Mouse (Mus musculus) hindbrain, embryonic 15.5 days (tissue): Measurements from ENCODE around the gene Efcab6. TPM values are rescaled to one million over a fixed set of nuclear protein-coding genes. Genes with fewer than 3 reads are reported as not detected.

Experiments used
- ATAC-seq: fragments of 200-750 bp; cut with Nextera tagmentation; 2 replicates; pipeline ENCODE4 v1.8.0; 2017; ENCODE audit warnings: low read depth, moderate number of reproducible peaks, moderate TSS enrichment; ENCODE audit not compliant: low FRiP score
- H3K27ac ChIP-seq: fragments of 300-500 bp; sonication (generic); replicated peaks from 2 replicates; pipeline ENCODE4 v1.5.1; 2015; ENCODE audit warnings: mild to moderate bottlenecking, inconsistent platforms
- H3K27me3 ChIP-seq: fragments of 300-500 bp; sonication (generic); 2 replicates; pipeline ENCODE4 v1.6.1; 2015; ENCODE audit warnings: control low read depth, inconsistent platforms
- H3K36me3 ChIP-seq: fragments of 300-500 bp; sonication (generic); 2 replicates; pipeline ENCODE4 v1.6.1; 2015; ENCODE audit warnings: control low read depth, inconsistent platforms
- H3K4me1 ChIP-seq: fragments of 300-500 bp; sonication (generic); replicated peaks from 2 replicates; pipeline ENCODE4 v1.6.1; 2015; ENCODE audit warnings: control low read depth, inconsistent platforms
- H3K4me2 ChIP-seq: fragments of 300-500 bp; sonication (generic); 2 replicates; pipeline ENCODE4 v1.6.1; 2015; ENCODE audit warnings: moderate library complexity, mild to moderate bottlenecking, inconsistent platforms
- H3K4me3 ChIP-seq: fragments of 300-500 bp; sonication (generic); 2 replicates; pipeline ENCODE4 v1.5.1; 2015; ENCODE audit warnings: mild to moderate bottlenecking, inconsistent platforms
- H3K9ac ChIP-seq: fragments of 300-500 bp; sonication (generic); 2 replicates; pipeline ENCODE4 v1.6.1; 2015; ENCODE audit warnings: inconsistent platforms
- H3K9me3 ChIP-seq: fragments of 300-500 bp; sonication (generic); 2 replicates; pipeline ENCODE4 v1.6.1; 2016; ENCODE audit warnings: control low read depth, inconsistent platforms
- WGBS: fragments of 180-500 bp; shearing (Covaris S2); methylation state at CpG from one replicate; pipeline ENCODE4 v1.1.7; 2015; 5-methylcytosine and 5-hydroxymethylcytosine counted together
- polyA plus RNA-seq: library from polyadenylated mRNA; unstranded; fragments of >200 nt; fragmentation: Nextera tagmentation; extraction: Ambion mirVana; gene quantifications from 2 replicates; pipeline ENCODE4 v1.2.1, GENCODE M21; 2015

Efcab6 gene
- polyA plus RNA-seq, 1 experiment from 2014 or later, result 0.45 TPM

DNA sequence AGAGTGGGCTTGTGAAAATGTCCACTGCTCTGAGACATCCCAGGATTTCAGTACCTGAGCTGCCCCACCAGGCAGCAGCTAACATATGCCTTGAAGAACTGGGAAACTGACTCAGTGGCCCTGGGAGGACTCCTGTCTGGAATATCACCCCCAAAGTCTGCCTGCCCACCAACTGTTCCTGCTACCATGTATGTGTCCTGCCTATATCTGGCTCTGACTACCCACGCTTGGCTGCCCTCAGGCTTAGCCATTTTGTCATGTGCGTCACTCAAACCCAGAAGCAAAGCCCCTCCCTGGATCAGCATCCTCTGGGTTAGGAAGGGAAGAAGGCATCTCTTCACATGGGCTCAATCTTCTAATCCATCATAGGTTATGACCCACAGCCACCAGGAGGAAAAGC is 14.3 kb upstream of the Efcab6 start:
- 89% methylated on average over 2 of the region's 2 CpGs for WGBS
- no peak for ATAC-seq
- H3K4me2 ChIP-seq, result no peak overlapping the region
- no peaks in the 10 kb centered on the region for H3K27me3 ChIP-seq
- H3K36me3 ChIP-seq, result 0 out of 2 replicates have a peak, but pooled peaks cover 2% of the 10 kb centered on the region
- H3K9me3 ChIP-seq, result no peaks in the 10 kb centered on the region
- H3K4me3 ChIP-seq, result no peak overlapping the region
- H3K9ac ChIP-seq, result no peak overlapping the region
- peaks cover 5% of the 10 kb centered on the region for H3K4me1 ChIP-seq
- H3K27ac ChIP-seq, result no peak overlapping the region

DNA sequence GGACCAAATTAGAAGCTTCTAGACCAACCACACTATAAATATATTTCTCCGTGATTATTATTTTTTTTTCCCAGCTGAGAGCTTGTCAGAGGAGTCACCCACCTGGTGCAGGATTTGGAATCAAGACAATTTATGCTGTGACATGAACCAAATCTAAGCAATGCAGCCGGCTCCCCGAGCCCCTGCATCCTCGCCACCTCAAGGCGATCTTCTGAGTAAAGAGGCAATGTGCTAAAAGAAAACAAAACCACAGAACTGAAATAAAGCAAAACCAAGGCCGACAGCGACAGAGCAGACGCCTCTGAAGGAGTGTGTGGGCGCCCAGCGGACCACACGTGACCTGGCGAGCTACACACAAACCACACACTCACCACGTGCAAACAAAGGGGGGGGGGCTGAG is 13.5 kb upstream of the Efcab6 start:
- Histone ChIP-seq H3K4me3 (no peak overlapping the region), H3K36me3 (0 out of 2 replicates have a peak, but pooled peaks cover 2% of the 10 kb centered on the region), H3K4me1 (peaks cover 11% of the 10 kb centered on the region), H3K27me3 (no peaks in the 10 kb centered on the region), H3K27ac (no peak overlapping the region), H3K4me2 (no peak overlapping the region), H3K9ac (no peak overlapping the region), H3K9me3 (no peaks in the 10 kb centered on the region)
- no peak for ATAC-seq
- WGBS, result 79% methylated on average over 13 of the region's 13 CpGs

DNA sequence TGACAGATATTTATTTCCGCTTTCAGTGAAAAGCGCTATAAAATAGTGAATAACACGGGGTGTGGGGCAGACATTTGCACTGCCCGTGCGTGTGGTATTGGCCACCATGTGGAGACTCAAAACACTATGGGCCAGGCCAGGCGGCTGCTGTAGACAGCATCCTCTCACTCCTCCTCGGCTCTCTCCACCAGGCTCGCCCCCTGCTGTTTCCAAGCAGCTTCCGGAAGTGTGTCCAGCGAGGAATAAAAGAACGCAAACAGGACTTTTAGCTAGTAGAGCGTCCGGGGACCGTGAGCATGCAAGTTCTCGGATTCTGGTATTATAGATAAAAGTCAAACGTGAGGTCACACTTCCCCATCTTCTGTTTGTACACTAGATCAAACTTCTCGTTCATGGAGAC is 12.0 kb upstream of the Efcab6 start:
- no peaks in the 10 kb centered on the region for H3K9me3 ChIP-seq
- H3K27me3 ChIP-seq, result no peaks in the 10 kb centered on the region
- H3K27ac ChIP-seq, result no peak overlapping the region
- H3K4me3 ChIP-seq, result no peak overlapping the region
- H3K9ac ChIP-seq, result no peak overlapping the region
- H3K4me2 ChIP-seq, result no peak overlapping the region
- 52% methylated on average over 17 of the region's 17 CpGs for WGBS
- H3K36me3 ChIP-seq, result 0 out of 2 replicates have a peak, but pooled peaks cover 2% of the 10 kb centered on the region
- ATAC-seq, result no peak
- peaks cover 16% of the 10 kb centered on the region for H3K4me1 ChIP-seq

GRCm38 (mm10) chr15:84074705-84075185 is 9.6 kb upstream of the Efcab6 start:
- Histone ChIP-seq H3K4me3 (no peak overlapping the region), H3K9me3 (no peaks in the 10 kb centered on the region), H3K4me2 (no peak overlapping the region), H3K9ac (no peak overlapping the region), H3K4me1 (peaks cover 23% of the 10 kb centered on the region), H3K36me3 (0 out of 2 replicates have a peak, but pooled peaks cover 2% of the 10 kb centered on the region), H3K27ac (no peak overlapping the region), H3K27me3 (0 out of 2 replicates have a peak, but pooled peaks cover 2% of the 10 kb centered on the region)
- WGBS, result 16% methylated on average over 17 of the region's 17 CpGs
- ATAC-seq, result no peak

GRCm38 (mm10) chr15:84073911-84074704 is 8.9 kb upstream of the Efcab6 start:
- Histone ChIP-seq H3K4me1 (peaks cover 30% of the 10 kb centered on the region), H3K27me3 (0 out of 2 replicates have a peak, but pooled peaks cover 2% of the 10 kb centered on the region), H3K9me3 (no peaks in the 10 kb centered on the region), H3K4me3 (no peak overlapping the region), H3K9ac (no peak overlapping the region), H3K36me3 (0 out of 2 replicates have a peak, but pooled peaks cover 2% of the 10 kb centered on the region), H3K4me2 (no peak overlapping the region), H3K27ac (no peak overlapping the region)
- 8% methylated on average over 15 of the region's 15 CpGs for WGBS
- peak; percentile 36 for ATAC-seq

GRCm38 (mm10) chr15:84073058-84073457 is 7.9 kb upstream of the Efcab6 start:
- no peak overlapping the region for H3K9ac ChIP-seq
- ATAC-seq, result no peak
- peaks cover 3% of the 10 kb centered on the region; the same call in 1 of the 2 replicates for H3K27me3 ChIP-seq
- H3K4me1 ChIP-seq, result peaks cover 40% of the 10 kb centered on the region
- H3K9me3 ChIP-seq, result no peaks in the 10 kb centered on the region
- H3K4me2 ChIP-seq, result no peak overlapping the region
- H3K4me3 ChIP-seq, result no peak overlapping the region
- H3K36me3 ChIP-seq, result no peaks in the 10 kb centered on the region
- H3K27ac ChIP-seq, result no peak overlapping the region
- WGBS, result 26% methylated on average over 8 of the region's 8 CpGs

DNA sequence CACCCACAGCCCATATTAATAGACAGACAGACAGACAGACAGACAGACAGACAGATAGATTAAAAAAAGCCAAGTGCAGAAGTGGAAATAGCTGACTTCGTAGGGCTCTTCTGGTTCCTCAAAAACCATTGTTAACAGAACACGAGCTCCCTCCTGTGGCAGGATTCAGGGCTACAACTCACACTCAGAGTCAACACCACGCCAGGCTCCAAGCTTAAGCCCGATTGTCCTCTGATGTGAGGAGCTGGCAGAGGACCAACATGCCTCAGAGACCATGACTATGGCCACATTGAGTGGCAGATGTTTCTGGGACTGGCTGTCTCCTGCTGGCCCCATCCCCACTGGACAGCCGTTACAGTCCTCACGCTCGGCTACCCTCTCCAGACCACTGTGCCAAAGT is 7.0 kb upstream of the Efcab6 start:
- no peak overlapping the region for H3K4me2 ChIP-seq
- no peak overlapping the region for H3K9ac ChIP-seq
- no peak overlapping the region for H3K27ac ChIP-seq
- WGBS, result 11% methylated on average over 7 of the region's 7 CpGs
- peak; percentile 54 for ATAC-seq
- H3K4me1 ChIP-seq, result peaks cover 41% of the 10 kb centered on the region
- no peak overlapping the region for H3K4me3 ChIP-seq
- peaks cover 6% of the 10 kb centered on the region; the same call in 1 of the 2 replicates for H3K27me3 ChIP-seq
- H3K36me3 ChIP-seq, result no peaks in the 10 kb centered on the region
- no peaks in the 10 kb centered on the region for H3K9me3 ChIP-seq

- Histone ChIP-seq H3K27ac (peak overlapping the region; percentile 22; the same call in 1 of the 2 replicates), H3K27me3 (peaks cover 15% of the 10 kb centered on the region), H3K9me3 (no peaks in the 10 kb centered on the region), H3K36me3 (no peaks in the 10 kb centered on the region), H3K4me2 (peak overlapping the region; percentile 27), H3K4me3 (no peak overlapping the region), H3K4me1 (peaks cover 43% of the 10 kb centered on the region), H3K9ac (no peak overlapping the region)
- WGBS, result 10% methylated on average over 13 of the region's 13 CpGs
- no peak for ATAC-seq
Measured at GRCm38 (mm10) chr15:84070116-84070676, 5.0 kb upstream of the Efcab6 start.

DNA sequence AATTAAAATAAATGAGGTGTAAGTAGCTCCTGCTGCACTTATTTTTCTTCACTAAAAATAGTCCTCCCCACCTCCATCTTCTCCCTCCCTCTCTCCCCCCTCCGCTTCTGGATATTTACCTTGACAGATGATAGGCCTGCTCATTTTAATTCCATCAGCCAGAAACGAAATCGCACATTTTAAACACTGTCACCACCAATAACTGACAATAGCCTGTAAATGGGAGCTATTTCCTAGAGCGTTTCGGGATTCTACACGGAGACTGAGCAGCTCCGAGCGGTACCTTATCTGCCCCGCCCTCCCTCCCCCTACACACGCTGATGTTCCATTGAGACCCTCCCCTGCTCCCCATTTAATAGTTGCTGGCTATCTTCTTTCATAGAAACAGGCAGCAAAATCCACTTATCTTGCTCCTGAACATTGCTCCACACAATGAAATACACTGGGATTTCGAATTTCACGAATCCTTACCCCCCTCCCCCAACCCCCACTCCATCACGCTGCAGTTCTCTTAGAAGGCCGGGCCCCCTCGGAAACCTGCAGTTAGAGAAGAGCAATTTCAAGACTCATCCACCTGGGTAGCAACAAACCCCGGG is 4.4 kb upstream of the Efcab6 start:
- Histone ChIP-seq H3K27ac (peak overlapping the region; percentile 22; the same call in 1 of the 2 replicates), H3K9ac (no peak overlapping the region), H3K4me1 (peaks cover 44% of the 10 kb centered on the region)

GRCm38 (mm10) chr15:84065701-84066100 is 522 bp upstream of the Efcab6 start:
- H3K27ac ChIP-seq, result no peak overlapping the region
- H3K27me3 ChIP-seq, result peaks cover 15% of the 10 kb centered on the region
- H3K4me2 ChIP-seq, result no peak overlapping the region
- no peaks in the 10 kb centered on the region for H3K36me3 ChIP-seq
- ATAC-seq, result no peak
- peaks cover 33% of the 10 kb centered on the region for H3K4me1 ChIP-seq
- H3K9me3 ChIP-seq, result no peaks in the 10 kb centered on the region
- no peak overlapping the region for H3K9ac ChIP-seq
- H3K4me3 ChIP-seq, result no peak overlapping the region
- WGBS, result 68% methylated on average over 4 of the region's 4 CpGs

More for the DNA sequence above, 4.4 kb upstream of the Efcab6 start:
- Histone ChIP-seq H3K4me3 (no peak overlapping the region), H3K36me3 (no peaks in the 10 kb centered on the region), H3K4me2 (peak overlapping the region; percentile 27), H3K27me3 (peaks cover 15% of the 10 kb centered on the region), H3K9me3 (no peaks in the 10 kb centered on the region)
- ATAC-seq, result no peak
- 10% methylated on average over 16 of the region's 16 CpGs for WGBS

- Histone ChIP-seq H3K9ac (no peak overlapping the region), H3K36me3 (no peaks in the 10 kb centered on the region), H3K4me2 (no peak overlapping the region), H3K27ac (no peak overlapping the region), H3K4me3 (no peak overlapping the region), H3K4me1 (peaks cover 3% of the 10 kb centered on the region), H3K9me3 (no peaks in the 10 kb centered on the region), H3K27me3 (peaks cover 5% of the 10 kb centered on the region; the same call in 1 of the 2 replicates)
- WGBS, result 67% methylated on average over 6 of the region's 6 CpGs
- no peak for ATAC-seq
Measured at GRCm38 (mm10) chr15:84058841-84059240, 6.3 kb downstream of the Efcab6 start.

DNA sequence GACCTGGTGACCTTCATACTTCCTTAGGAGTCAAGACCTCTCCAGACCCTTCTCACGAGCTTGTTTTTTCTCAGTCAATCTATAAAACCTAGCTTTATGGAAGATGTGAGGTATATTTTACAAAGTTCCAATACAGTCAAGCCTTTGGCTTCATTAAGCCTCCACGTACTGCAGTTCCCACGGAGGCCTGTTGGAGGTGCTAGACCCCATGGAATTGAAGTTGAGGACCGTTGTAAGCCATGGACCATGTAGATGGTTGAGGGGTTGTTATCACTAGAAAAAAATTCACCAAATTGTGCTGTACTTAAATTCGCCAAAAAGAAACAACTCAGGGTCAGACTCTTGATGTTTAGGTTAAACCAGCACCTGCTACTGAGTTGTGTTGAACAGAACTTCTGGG is 9.1 kb downstream of the Efcab6 start:
- Histone ChIP-seq H3K4me3 (no peak overlapping the region), H3K9ac (no peak overlapping the region), H3K27ac (no peak overlapping the region), H3K4me2 (no peak overlapping the region), H3K4me1 (peaks cover 7% of the 10 kb centered on the region), H3K36me3 (no peaks in the 10 kb centered on the region), H3K27me3 (peaks cover 5% of the 10 kb centered on the region; the same call in 1 of the 2 replicates), H3K9me3 (no peaks in the 10 kb centered on the region)
- 71% methylated on average over 5 of the region's 5 CpGs for WGBS
- no peak for ATAC-seq
